Mouse (Mus musculus) adrenal gland, adult 18-20 months (tissue): Measurements from ENCODE around the gene Ush1g. TPM values are rescaled to one million over a fixed set of nuclear protein-coding genes. Genes with fewer than 3 reads are reported as not detected.
A peak's percentile ranks its signal among the peaks of the same experiment; 100 is the strongest.

Source experiments
- DNase-seq, 2 experiments: peaks; one replicate each; pipeline ENCODE4 v3.0.0; 2021 to 2022; ENCODE audit warnings: low spot score in 2 of 2
- total RNA-seq, 2 experiments: library from RNA; stranded (reverse); gene quantifications; 1 replicate in 1 of 2; 2 replicates in 1 of 2; pipeline ENCODE4 v1.2.3; 2021

Gene Ush1g
- total RNA-seq, 2 experiments from 2014 or later: 0.36 to 0.74 TPM

GRCm38 (mm10) chr11:115290919-115291318 is 30.9 kb downstream of the Ush1g start:
- no peak for DNase-seq

- peak in 1 of 2 experiments; percentile 2 for DNase-seq
Measured at GRCm38 (mm10) chr11:115290314-115290713, 31.5 kb downstream of the Ush1g start.

- no peak for DNase-seq
Measured at GRCm38 (mm10) chr11:115289885-115290284, 32.0 kb downstream of the Ush1g start.

- no peak for DNase-seq
Measured at GRCm38 (mm10) chr11:115288305-115288704, 33.5 kb downstream of the Ush1g start.

- peak in 1 of 2 experiments; percentile 1 for DNase-seq
Measured at GRCm38 (mm10) chr11:115287386-115287785, 34.5 kb downstream of the Ush1g start.

- no peak for DNase-seq
Measured at GRCm38 (mm10) chr11:115286201-115286993, 35.4 kb downstream of the Ush1g start.

GRCm38 (mm10) chr11:115285282-115285681 is 36.6 kb downstream of the Ush1g start:
- DNase-seq: no peak

- no peak for DNase-seq
Measured at GRCm38 (mm10) chr11:115283891-115284620, 37.8 kb downstream of the Ush1g start.

- DNase-seq: no peak
Measured at GRCm38 (mm10) chr11:115283486-115283765, 38.4 kb downstream of the Ush1g start.

GRCm38 (mm10) chr11:115282723-115283485 is 38.9 kb downstream of the Ush1g start:
- DNase-seq: no peak

GRCm38 (mm10) chr11:115282295-115282694 is 39.5 kb downstream of the Ush1g start:
- peak in 1 of 2 experiments; percentile 53 for DNase-seq

- DNase-seq: no peak
Measured at GRCm38 (mm10) chr11:115279726-115280125, 42.1 kb downstream of the Ush1g start.

GRCm38 (mm10) chr11:115278176-115278575 is 43.7 kb downstream of the Ush1g start:
- no peak for DNase-seq

- DNase-seq: no peak
Measured at GRCm38 (mm10) chr11:115277604-115277975, 44.3 kb downstream of the Ush1g start.

GRCm38 (mm10) chr11:115276780-115277603 is 44.8 kb downstream of the Ush1g start, which contains the start of gene Fdxr:
Gene Fdxr (minus strand): TSS chr11:115277050.
- DNase-seq: peak; percentile 94 to 95

GRCm38 (mm10) chr11:115275954-115276353 is 45.9 kb downstream of the Ush1g start:
- no peak for DNase-seq

GRCm38 (mm10) chr11:115275509-115275908 is 46.3 kb downstream of the Ush1g start:
- no peak for DNase-seq

- no peak for DNase-seq
Measured at GRCm38 (mm10) chr11:115274771-115275170, 47.1 kb downstream of the Ush1g start.

- DNase-seq: no peak
Measured at GRCm38 (mm10) chr11:115274178-115274577, 47.7 kb downstream of the Ush1g start.

GRCm38 (mm10) chr11:115273735-115274134 is 48.1 kb downstream of the Ush1g start:
- no peak for DNase-seq
